Comparison of ENCODE assay signal across 25 mouse cellular contexts in the genomic region with DNA sequence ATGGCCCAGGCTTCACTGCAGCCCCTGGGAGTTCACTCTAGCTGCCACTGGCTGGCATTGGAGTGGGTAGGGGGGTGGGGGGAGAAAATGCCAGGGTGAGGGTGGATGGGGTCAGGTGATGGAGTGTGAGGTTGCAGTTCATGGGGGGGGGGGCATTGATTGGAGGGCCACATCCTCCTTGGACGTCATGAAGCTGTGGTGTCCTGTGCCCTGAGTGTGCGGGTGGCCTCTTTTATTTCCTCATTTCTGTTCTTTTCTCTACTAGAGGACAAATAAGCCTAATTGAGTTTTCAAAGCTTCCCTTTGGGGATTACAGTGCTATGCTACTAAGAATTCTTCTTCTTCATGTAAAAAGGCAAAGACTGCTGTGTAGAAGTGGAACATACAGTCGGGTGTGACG.
A peak's percentile ranks its signal among the peaks of the same experiment; 100 is the strongest.
DNase-seq lines count a peak whose midpoint lies in the region; ATAC-seq lines count a peak whose summit lies in the region.
"Had no signal": no experiment of that assay in that cellular context is flagged by ENCODE, and none has a peak within 500 bp of the region (broad histone marks: within the 10 kb centered on the region; RNA-seq: fewer than 3 reads in every experiment).

No protein-coding gene starts in this region.

- H3K4me1 ChIP-seq in forebrain, embryonic 13.5 days: peaks cover 6% of the 10 kb centered on the region
- 0 out of 2 replicates have a peak, but pooled peaks cover 2% of the 10 kb centered on the region for H3K4me1 ChIP-seq in forebrain, embryonic 16.5 days (replicated peaks; ENCODE audit: control insufficient read depth, insufficient read depth, low read length)
- H3K4me1 ChIP-seq in forebrain, embryonic 15.5 days: 0 out of 2 replicates have a peak, but pooled peaks cover 5% of the 10 kb centered on the region
- H3K4me1 ChIP-seq in forebrain, embryonic 10.5 days: no peaks in the 10 kb centered on the region

- no peak overlapping the region for H3K9ac ChIP-seq in forebrain, embryonic 13.5 days
- H3K9ac ChIP-seq in forebrain, embryonic 16.5 days (replicated peaks; ENCODE audit: low read depth, low read length): no peak overlapping the region
- H3K9ac ChIP-seq in forebrain, embryonic 15.5 days (replicated peaks): no peak overlapping the region
- H3K9ac ChIP-seq: embryonic facial prominence, embryonic 13.5 days; embryonic facial prominence, embryonic 15.5 days had no signal

- no peaks in the 10 kb centered on the region for H3K27me3 ChIP-seq in forebrain, embryonic 13.5 days
- no peaks in the 10 kb centered on the region for H3K27me3 ChIP-seq in forebrain, embryonic 16.5 days (replicated peaks; ENCODE audit: control insufficient read depth, insufficient read depth, low read length)
- no peaks in the 10 kb centered on the region for H3K27me3 ChIP-seq in forebrain, embryonic 15.5 days
- no peaks in the 10 kb centered on the region for H3K27me3 ChIP-seq in forebrain, embryonic 10.5 days (ENCODE audit: poor library complexity, severe bottlenecking)
- H3K27me3 ChIP-seq: embryonic facial prominence, embryonic 13.5 days; embryonic facial prominence, embryonic 15.5 days; Patski had no signal

- DNase-seq in forebrain, embryonic 10.5 days (ENCODE audit: extremely low spot score, low spot score): no peak
- DNase-seq in adipocyte (ENCODE audit: low spot score): no peak
- DNase-seq: adrenal gland, adult 2 months; adrenal gland, postnatal 10 days; adrenal gland, postnatal 25 days; B cell, adult 2 months; cerebellum, adult 11 months; cerebellum, adult 18-20 months; cerebellum, adult 8-10 months; cerebellum, adult 9-11 months; cerebellum, postnatal 14 days; cerebellum, postnatal 36 days; embryo, embryonic 11 days had no signal

- 88% methylated on average over 4 of the region's 4 CpGs for WGBS in forebrain, embryonic 13.5 days
- 86% methylated on average over 4 of the region's 4 CpGs for WGBS in forebrain, embryonic 16.5 days
- 80% methylated on average over 4 of the region's 4 CpGs for WGBS in forebrain, embryonic 15.5 days
- WGBS in forebrain, embryonic 10.5 days: 94% methylated on average over 4 of the region's 4 CpGs

- no peak overlapping the region for H3K27ac ChIP-seq in forebrain, embryonic 13.5 days
- H3K27ac ChIP-seq in forebrain, embryonic 16.5 days (ENCODE audit: low read length): no peak overlapping the region
- peak overlapping the region; percentile 0; the same call in 1 of the 2 replicates for H3K27ac ChIP-seq in forebrain, embryonic 15.5 days (replicated peaks)
- H3K27ac ChIP-seq in forebrain, embryonic 10.5 days: no peak overlapping the region
- H3K27ac ChIP-seq: embryonic facial prominence, embryonic 13.5 days; embryonic facial prominence, embryonic 15.5 days had no signal

- no peak overlapping the region for H3K4me3 ChIP-seq in forebrain, embryonic 13.5 days
- H3K4me3 ChIP-seq in forebrain, embryonic 16.5 days (replicated peaks; ENCODE audit: low read length): no peak overlapping the region
- no peak overlapping the region for H3K4me3 ChIP-seq in forebrain, embryonic 15.5 days
- H3K4me3 ChIP-seq in forebrain, embryonic 10.5 days: no peak overlapping the region
- H3K4me3 ChIP-seq: embryonic facial prominence, embryonic 13.5 days; embryonic facial prominence, embryonic 15.5 days; erythroblast, embryonic 14.5 days had no signal

- H3K4me2 ChIP-seq in forebrain, embryonic 13.5 days: no peak overlapping the region
- no peak overlapping the region for H3K4me2 ChIP-seq in forebrain, embryonic 16.5 days (ENCODE audit: low read length)
- no peak overlapping the region for H3K4me2 ChIP-seq in forebrain, embryonic 15.5 days (replicated peaks)
- H3K4me2 ChIP-seq: embryonic facial prominence, embryonic 13.5 days; embryonic facial prominence, embryonic 15.5 days had no signal

- peaks cover 89% of the 10 kb centered on the region for H3K36me3 ChIP-seq in forebrain, embryonic 13.5 days (ENCODE audit: poor library complexity, severe bottlenecking)
- peaks cover 13% of the 10 kb centered on the region for H3K36me3 ChIP-seq in forebrain, embryonic 16.5 days (ENCODE audit: control insufficient read depth, insufficient read depth)
- H3K36me3 ChIP-seq in forebrain, embryonic 15.5 days: peaks cover 22% of the 10 kb centered on the region
- peaks cover 98% of the 10 kb centered on the region for H3K36me3 ChIP-seq in forebrain, embryonic 10.5 days (replicated peaks)
- H3K36me3 ChIP-seq: G1E had no signal

- peak; percentile 13; the same call in 1 of the 2 replicates for ATAC-seq in forebrain, embryonic 13.5 days
- ATAC-seq in forebrain, embryonic 16.5 days: no peak; the same call in 1 of the 2 replicates
- no peak for ATAC-seq in forebrain, embryonic 15.5 days (replicated peaks)
- peak; percentile 58 for ATAC-seq in granulocyte monocyte progenitor cell, adult 5-6 weeks (replicated peaks; ENCODE audit: poor library complexity, severe bottlenecking)
- peak; percentile 50 for ATAC-seq in megakaryocyte progenitor cell, adult 5-6 weeks (replicated peaks; ENCODE audit: poor library complexity)
- ATAC-seq: activated CD4-positive, CD25-positive, alpha-beta regulatory T cell, adult 4 months; CD4-positive, CD25-positive, alpha-beta regulatory T cell, adult 4 months; Patski had no signal

- no peaks in the 10 kb centered on the region for H3K9me3 ChIP-seq in forebrain, embryonic 13.5 days (replicated peaks)
- H3K9me3 ChIP-seq in forebrain, embryonic 16.5 days (ENCODE audit: control insufficient read depth, low read length): no peaks in the 10 kb centered on the region
- no peaks in the 10 kb centered on the region for H3K9me3 ChIP-seq in forebrain, embryonic 15.5 days
- H3K9me3 ChIP-seq in forebrain, embryonic 10.5 days: no peaks in the 10 kb centered on the region
- H3K9me3 ChIP-seq: embryonic facial prominence, embryonic 13.5 days; embryonic facial prominence, embryonic 15.5 days had no signal

Comparison
In these comparisons a context has a peak if more than half of its experiments do, and no peak if none do; other contexts are left out.
1. ATAC-seq: peak in forebrain, embryonic 13.5 days (single experiment), granulocyte monocyte progenitor cell, adult 5-6 weeks (single experiment) and megakaryocyte progenitor cell, adult 5-6 weeks (single experiment); none in forebrain, embryonic 16.5 days (single experiment) and forebrain, embryonic 15.5 days (single experiment).